In the genomic region with DNA sequence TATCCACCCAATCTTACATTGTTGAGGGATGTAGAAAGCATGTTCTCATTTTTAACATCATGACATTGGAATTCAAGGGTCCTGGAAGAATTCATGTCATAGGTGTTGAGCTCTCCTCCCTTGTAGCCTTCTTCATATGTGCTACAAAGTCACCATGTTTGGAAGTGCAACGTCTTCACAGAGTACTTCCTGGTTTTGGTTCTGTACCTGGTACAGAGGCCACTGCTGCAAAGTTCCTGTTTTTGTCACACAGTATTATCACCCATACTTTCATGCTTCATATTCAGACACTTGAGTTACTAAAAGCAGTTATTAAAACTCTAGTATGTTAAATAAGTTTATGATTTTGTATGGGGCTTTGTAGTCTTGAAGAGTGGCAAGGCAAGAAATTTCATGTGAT, we compare ENCODE assay signal across 15 mouse cellular contexts.
"Had no signal": no experiment of that assay in that cellular context is flagged by ENCODE, and none has a peak within 500 bp of the region (broad histone marks: within the 10 kb centered on the region; RNA-seq: fewer than 3 reads in every experiment).

No protein-coding gene starts in this region.

- H3K4me2 ChIP-seq: neural tube, embryonic 15.5 days; stomach, embryonic 15.5 days had no signal

- DNase-seq: retina, postnatal 1 day; right cerebral cortex, adult 18-20 months; right cerebral cortex, postnatal 14 days; right cerebral cortex, postnatal 25 days; right cerebral cortex, postnatal 4 days; spleen, adult 18-20 months; thymus, adult 18-20 months; thymus, adult 2 months; thymus, postnatal 14 days; thymus, postnatal 25 days; thymus, postnatal 36 days; thymus, postnatal 4 days had no signal

- H3K36me3 ChIP-seq: neural tube, embryonic 15.5 days; stomach, embryonic 15.5 days had no signal

- H3K4me1 ChIP-seq: neural tube, embryonic 15.5 days; stomach, embryonic 15.5 days had no signal

- H3K4me3 ChIP-seq: neural tube, embryonic 15.5 days; stomach, embryonic 15.5 days had no signal

- H3K27ac ChIP-seq: neural tube, embryonic 15.5 days; stomach, embryonic 15.5 days; stomach, postnatal 0 days had no signal

- H3K9me3 ChIP-seq: neural tube, embryonic 15.5 days; stomach, embryonic 15.5 days had no signal

- H3K9ac ChIP-seq: neural tube, embryonic 15.5 days; stomach, embryonic 15.5 days had no signal

- H3K27me3 ChIP-seq: neural tube, embryonic 15.5 days; stomach, embryonic 15.5 days had no signal
